Mouse (Mus musculus) layer of hippocampus, adult 9-11 months (tissue): ENCODE results near the gene Sord.

Experiments
- DNase-seq: peaks from one replicate; pipeline ENCODE4 v3.0.0; 2022

Sord gene

DNA sequence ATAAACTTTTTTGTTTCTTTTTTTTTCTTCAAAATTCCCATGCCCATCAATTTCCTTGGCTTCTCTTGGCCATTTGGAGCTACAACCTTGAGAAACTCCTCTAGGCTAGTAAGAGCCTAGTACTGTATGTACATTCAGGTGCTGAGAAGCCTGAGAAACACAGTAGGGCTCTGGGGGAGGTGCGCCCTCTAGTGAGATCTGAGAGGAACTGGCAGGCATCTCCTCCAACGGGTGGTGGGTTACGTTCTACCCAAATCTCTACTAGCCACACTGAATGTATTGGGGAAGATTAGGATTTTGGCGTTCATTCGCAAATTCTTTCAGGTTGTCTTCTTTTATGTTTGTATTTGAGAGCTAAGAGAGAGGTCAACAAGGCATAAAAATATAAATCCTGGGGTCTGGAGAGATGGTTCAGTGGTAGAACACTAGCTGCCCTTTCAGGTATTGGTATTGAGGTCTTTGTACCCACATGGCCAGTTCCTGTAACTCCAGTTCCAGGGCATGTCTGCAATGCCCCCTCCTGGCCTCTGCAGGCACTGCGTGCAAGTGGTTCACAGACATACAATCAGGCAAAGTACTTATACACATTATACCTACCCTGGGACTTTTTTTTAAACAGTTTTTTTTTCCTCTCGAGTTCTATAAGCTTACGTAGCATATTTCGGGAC lies 68.2 kb downstream of the Sord start:
- peak; percentile 26 for DNase-seq

GRCm38 (mm10) chr2:122304544-122304943 lies 70.0 kb downstream of the Sord start:
- DNase-seq, result no peak

DNA sequence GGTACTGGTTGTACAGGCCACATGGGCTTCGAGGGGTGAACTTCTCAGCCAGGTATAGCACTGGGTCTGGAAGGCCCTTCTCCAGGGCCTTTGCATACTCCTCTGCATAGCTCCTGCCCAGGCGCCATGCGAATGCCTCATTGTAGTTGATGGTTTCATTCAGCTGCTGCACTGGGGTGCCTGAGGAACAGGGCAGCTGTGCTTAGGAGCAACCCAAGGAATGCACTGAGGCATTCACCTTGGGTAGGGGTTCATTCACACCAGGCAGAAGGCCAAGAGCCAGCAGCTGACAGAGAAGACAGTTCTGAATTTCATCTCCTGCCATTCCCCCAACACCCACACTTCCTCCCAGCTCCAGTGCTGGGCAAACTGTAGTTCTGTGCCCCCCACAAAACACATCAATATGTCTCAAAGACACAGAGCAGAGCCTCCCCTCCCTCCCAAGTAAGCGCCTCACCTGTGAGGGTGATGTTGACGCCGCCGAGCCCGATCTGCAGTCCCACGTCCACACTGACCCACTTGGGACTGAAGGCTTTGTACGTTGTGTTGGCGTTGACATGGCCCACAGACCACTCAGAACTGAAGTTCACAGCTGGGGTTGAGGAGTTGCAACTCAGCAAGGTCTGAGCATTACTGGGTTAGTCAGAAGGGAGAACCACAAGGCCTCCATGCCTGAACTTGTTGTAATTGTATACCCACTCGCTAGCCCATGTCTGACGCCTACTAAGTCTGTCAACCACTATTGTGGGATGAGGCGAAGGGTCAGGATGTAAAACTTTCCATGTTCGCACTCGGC lies 70.7 kb downstream of the Sord start:
- DNase-seq, result no peak

DNA sequence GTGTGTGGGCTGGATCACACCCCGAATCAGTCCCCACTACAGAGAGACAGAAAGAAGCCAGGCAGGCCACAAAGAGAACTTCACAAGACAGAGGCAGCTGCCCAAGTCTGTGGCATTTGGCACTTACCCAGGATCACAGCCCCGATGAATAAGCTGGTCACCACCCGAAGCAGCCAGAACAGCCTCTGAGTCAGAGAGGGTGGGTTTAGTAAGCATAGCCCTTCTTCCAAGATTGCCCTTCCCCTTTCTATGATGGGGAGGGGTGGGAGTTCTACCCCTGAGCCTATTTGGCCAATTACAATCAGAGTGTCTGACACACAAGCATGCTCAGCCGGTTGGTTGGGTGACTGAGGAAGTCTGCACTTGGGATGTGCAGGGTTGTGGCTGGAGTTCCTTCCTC lies 71.6 kb downstream of the Sord start:
- peak; percentile 19 for DNase-seq

GRCm38 (mm10) chr2:122309647-122310046 lies 75.1 kb downstream of the Sord start:
- no peak for DNase-seq

GRCm38 (mm10) chr2:122311561-122311960 lies 77.0 kb downstream of the Sord start:
- DNase-seq, result no peak

- no peak for DNase-seq
Observed at GRCm38 (mm10) chr2:122312722-122313417, 78.3 kb downstream of the Sord start.

DNA sequence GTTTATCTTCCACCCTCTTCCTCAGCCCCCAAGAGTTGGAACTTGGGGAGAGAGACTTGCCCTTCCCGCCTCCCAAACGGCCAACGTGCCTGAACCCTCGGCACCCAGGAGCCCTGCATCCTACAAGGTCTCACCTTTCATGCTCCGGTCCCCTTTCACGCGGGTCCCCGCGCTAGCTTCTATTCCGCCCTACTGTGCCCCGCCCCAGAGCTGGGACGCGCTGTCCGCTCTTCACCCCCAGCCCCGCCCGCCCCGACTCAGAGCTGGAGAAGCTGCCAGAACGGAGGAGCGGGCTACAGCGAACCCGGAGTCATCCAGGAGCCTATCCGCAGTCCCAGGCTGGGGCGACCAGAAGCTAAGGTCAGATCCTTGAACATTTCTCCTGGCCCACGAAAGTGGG lies 79.0 kb downstream of the Sord start, which contains the start of gene Duoxa1:
Gene Duoxa1 (minus strand): TSS at position 195 of the 400 bp plus-strand sequence.
- DNase-seq, result no peak
